Mouse (Mus musculus): Measurements from ENCODE around the gene Axin2.

GRCm38 (mm10) chr11:108885276-108885896, 34.8 kb upstream of the Axin2 start:
- no peak for TF ChIP-seq CTCF (IDR thresholded peaks at IDR 0.05; ENCODE audit: insufficient read depth, low read length)
- no peak for TF ChIP-seq POLR2A (IDR thresholded peaks at IDR 0.05; ENCODE audit: borderline replicate concordance, extremely low read depth, low read depth, low read length)
